Mouse (Mus musculus) cerebellum, postnatal 14 days (tissue): ENCODE data around the gene Gns.
"Not testable (repeated sequence)": the region's sequence is repeated elsewhere in the genome, so short reads cannot be mapped to it uniquely, and the experiment has no call there.

Source experiments
- DNase-seq, 2 experiments: peaks; one replicate each; pipeline ENCODE4 v3.0.0; 2021; ENCODE audit warnings: mixed read lengths in 2 of 2

The Gns gene

DNA sequence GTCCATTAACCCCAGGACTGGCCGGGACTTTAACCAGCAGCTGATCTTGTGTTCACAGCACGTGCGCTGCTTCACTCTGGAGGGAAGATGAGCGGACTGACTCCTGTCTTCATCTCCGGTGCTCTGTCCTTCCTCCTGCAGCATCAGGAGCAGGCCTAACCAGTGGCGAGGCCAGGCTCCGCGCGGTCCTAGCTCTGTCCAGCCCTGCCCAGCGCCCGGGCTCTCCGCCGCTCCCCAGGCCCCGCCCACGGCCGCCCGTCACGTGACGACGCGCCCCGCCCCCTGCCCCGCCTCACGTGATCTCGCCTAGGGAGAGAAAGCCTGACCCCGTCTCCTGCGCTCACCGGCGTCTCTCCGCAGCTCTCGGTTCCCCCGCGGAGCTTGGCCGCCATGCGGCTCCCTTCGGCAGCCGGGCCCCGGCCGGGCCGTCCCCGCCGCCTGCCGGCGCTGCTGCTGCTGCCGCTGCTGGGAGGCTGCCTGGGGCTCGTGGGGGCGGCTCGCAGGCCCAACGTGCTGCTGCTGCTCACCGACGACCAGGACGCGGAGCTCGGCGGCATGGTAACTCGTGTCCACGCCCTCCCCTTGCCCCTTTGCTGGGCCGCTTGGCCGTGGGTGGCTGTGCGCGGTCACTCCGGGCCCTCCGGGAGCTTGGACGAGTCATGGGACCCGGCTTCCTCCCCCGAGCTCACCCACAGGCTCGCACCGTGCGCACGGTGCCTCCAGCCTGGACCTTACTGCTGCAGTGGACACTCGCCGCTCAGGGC, at the start of gene Gns:
Gns (plus strand) TSS at position 290 of the 764 bp plus-strand sequence.
- DNase-seq, result peak; percentile 95 to 97

DNA sequence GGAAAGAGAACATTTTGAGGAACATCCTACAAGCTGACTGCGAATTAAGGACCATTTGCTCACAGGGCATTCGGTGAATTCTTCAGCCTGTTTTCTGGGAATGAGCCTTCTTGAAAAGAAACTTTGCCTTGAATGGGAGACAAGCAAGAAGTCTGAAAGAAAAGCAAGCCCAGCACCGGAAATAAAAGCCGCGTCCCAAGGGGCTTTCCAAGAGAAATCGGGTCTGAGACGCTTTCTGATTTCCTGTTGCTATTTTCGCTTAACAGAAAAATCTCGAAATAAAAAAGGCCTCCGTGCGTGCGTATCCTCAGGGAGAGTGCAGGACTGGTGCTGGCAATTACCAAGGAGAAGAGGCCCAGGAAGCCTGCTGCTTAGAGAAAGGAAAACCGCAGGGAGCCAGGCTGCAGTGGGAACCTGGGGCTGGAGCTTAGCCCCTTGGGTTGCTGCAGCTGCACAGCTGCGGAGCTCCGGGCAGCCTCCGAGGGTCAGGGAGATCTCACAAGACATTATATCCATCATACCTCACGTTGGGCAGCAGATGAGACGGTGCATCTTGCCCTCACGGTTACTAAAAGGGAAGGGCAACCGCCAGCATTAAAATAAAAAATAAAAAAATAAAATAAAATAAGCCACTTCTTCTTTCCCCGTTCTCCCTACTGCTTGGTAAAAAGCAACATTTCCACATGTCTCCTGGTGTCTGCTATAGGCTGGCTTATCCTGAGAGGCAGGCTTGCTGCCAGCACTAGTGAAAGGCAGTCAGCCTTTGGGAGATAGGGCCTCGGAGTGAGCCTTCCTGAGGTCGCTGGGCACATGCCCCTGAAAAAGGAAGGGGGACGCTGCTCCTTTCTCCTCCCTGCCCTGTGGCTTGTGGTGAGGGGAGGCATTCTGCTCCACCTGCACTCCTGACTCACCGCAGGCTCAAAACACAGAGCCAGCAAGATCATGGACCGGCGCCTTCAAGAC, 49.3 kb upstream of the Gns start:
- DNase-seq, result no peak

DNA sequence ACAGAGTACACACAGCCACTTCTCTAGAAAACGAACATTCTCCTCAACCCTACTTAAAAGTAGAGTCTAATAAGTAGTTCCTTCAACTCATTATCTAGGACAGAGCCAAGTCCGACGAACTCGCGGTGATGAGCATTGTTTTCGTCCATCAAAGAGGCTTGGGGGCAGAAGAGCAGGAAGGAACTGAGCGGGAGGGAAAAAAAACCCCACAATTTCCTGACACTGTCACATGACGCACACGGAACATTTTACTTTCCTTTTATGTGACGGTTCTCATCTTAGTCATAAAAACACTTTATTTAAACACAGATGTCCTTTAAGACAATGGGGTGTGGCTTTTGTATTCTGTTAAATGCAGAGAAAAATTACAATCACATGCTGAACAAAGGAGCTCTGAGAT, 48.5 kb upstream of the Gns start:
- DNase-seq, result no peak

DNA sequence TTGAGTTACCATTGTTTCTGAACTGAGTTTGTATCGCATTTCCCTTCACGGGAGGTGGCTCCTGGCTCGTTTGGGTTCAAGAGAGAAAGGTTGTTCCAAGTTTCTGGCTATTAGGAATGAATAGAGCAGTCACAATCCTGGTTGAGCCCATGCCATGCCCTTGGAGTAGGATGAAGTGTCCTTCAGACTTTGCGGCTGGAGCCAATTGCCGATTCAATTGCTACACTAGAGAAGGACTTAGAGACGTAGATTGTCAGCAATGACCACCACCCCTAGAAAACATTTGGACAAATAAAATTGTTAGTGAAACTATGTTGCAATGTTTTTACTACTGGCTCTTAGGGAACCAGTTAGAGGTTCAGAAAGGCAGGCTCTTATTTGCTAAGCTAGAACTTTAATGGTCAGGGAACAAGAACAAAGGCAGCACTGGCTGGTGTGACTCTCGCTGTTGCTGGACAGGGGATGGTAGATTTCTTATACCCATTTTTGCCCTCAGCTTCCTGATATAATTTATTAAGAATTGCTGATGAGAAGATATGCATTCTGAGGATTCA, 46.4 kb upstream of the Gns start:
- no peak for DNase-seq

DNA sequence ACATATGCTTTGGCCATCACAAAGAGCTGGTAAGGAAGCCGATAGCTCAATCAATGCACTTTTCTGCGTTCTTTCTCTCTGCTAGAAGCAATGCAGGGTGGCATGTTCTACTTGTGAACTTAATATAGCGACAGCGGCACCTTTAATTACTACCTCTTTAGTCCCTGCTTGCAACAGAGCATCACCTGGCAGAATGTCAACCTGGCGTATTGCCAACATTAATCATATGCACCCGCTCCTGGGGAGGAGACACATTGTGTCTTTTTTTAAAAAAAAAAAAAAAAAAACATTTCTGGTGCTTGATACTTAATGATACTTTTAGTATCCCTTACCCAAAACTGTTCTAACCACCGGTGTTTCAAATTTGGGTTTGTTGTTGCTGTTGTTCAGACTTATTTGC, 41.4 kb upstream of the Gns start:
- peak; percentile 69 to 86 for DNase-seq

DNA sequence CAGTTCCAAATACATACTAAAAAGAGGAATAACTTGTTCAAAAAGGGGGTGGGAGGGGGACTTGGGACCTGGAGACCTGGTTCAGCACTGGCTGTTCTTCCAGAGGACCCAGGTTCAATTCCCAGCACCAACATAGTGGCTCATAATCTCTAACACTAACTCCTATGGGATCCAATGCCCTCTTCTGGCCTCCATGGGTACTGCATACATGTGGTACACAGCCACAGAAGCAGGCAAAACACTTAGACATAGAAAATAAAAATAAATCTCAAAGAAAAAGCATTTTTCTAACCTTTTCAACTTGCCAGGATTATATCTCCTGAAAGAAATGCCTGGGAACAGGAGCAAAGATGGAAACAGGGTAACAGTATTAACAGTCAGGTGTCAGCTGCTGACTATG, 38.7 kb upstream of the Gns start:
- peak in 1 of 2 experiments; percentile 29 for DNase-seq

DNA sequence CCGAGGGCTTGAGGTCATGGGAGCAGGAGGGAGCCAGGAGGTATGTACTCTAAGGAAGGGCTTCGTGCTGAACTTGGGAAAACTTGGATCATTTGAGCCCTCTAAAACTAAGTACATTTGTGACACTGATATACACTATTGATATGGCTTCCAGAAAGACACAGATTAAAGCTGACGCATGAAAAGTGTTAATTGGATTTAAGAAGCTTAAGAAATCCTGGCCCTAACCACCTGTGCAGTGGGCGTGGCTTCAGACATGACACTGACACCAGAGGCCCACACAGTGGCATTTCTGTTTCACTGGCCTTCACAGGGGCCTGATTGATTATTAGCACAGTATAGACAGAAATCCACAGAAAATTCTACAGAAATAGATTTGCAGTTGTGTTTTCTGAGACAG, 35.3 kb upstream of the Gns start:
- no peak for DNase-seq

DNA sequence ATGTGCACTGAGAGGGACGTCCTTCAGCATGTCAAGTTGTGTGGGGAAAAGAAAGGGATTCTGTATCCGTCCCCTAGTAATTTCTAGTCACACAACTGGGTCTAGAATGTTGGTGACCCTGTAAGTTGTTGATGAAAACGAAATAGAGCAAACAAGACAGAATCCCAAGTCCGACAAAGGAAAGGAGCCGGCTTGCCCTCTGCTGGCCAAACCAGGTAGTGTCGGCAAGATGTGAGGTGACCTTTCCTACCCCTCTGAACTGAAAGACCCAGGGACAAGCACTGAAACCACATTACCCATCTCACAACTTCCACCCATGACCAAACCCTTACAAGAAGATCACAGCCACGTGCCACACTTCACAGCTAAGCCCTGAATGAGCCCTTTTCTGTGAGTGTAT, 34.0 kb upstream of the Gns start:
- DNase-seq, result peak; percentile 87 to 90

DNA sequence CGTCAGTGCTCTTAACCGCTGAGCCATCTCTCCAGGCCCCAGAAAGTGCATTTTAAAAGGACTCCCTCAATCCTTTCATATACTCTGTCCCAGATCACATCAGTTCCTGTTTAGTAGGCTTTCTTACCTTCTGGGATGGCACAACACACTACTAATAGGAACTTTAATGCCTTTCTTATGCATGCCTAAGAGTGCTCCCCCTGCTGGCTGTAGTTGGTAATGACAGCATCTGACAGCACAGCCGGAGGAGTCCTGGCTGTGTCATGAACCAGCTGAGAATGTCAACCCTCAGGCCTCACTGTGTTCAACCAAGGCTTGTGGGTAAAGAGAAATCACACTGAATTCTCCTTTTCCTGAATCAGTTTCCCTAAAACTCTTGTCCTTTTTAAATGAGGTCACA, 30.3 kb upstream of the Gns start:
- peak; percentile 73 to 85 for DNase-seq

DNA sequence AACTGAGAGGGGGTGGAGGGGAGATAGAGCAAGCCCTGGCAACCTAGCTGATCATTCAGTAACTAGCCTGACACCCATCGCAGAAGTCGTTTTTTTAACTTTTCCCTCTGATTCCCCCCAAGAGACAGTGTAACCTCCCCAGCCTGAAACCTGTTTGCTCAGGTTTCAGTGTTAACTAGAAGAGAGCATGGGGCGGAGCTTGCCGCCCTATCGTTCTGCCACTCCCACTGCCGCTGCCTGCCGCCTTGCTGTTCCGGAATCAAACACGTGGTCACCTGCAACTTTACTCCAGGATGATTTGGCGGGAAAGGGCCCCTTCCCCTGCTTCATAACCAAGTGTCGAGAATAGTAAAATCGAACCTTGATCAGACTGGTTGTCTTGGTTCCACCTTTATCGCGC, 28.4 kb upstream of the Gns start:
- not testable (repeated sequence) for DNase-seq

DNA sequence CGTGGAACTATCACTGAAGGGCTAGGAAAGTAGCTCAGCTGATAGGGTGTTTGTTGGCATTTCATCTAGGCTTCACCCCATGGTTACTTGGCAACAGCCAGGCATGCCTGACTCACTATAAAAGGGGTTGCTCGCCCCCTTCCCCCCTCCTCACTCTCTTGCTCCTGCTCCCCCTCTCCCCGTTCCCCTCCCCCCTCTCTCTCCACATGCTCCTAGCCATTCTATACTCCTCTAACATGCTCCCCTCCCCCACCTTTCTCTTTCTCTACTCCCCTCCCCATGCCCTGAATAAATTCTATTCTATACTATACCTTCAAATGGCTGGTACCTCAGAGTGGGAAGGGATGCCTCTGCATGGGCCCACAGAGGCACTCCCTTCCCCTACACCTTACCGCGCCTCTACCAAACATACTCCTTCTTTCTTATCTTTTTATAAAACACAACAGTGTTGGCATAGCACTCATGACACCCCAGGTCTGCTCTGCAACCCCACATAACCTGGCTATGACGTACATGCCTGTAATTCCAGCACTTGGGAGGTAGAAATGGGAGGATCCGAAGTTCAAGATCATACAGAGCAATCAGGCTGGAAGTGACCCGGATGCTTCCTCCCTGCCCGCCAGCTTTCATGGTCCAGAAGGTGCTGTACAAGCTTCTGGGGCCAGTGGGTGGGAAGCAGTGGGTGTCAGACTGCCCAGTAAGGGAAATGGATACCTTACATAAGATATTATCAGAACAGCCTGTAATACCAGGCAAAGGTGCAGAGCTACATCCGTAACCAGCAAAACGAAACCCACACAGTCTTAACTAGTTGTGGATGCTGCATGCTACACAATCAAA, 23.9 kb upstream of the Gns start:
- no peak for DNase-seq

DNA sequence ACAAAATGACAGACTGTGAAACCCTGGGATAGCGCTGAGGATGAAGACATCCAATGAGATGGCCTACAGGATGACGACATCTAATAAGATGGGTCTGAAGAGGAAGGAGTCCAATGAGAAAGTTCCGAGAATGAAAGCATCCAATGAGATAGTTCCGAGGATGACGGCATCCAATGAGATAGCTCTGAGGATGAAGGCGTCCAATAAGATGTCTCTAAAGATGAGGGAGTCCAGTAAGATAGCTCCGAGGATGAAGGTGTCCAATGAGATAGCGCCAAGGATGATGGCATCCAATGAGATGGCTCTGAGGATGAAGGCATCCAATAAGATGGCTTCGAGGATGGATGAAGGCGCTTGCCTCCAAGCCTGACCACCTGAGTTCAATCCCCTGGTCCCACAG, 22.6 kb upstream of the Gns start:
- DNase-seq, result no peak

DNA sequence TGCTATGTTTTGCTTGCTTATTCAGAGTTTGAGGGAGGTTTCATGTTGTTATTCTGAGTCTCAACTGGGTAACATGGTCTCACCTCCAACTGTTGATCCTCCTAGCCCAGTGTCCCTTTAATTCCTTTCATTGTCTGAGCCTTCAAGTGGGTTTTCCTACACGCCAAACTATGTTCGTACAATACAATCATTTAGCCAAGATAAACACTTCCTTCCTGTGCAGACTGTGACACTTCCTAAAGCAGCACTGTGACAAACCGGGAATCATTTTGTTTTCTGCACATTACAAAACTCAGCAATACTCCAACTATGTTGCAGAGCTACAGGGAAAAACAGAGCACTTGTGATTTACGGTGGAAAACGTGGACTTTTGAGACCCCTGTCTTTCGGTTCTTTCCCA, 21.0 kb upstream of the Gns start:
- DNase-seq, result no peak

DNA sequence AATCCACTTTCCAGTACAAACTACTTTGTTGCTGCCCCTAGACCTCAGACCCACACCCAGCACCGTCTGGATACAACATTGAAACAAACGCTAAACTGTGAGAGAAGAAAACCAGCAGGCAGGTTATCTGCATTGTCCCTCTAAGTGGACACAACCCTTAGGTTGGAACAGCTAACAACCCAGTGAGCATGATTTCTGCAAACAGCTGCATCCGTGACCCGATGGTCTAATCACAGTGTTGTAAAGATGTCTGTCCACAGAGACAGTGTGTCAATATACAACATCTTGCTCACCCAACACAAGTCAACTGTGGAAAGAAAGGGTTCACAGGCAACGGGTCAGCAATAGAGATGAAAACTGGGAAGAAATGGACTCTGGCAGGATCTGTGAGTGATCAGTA, 15.6 kb upstream of the Gns start:
- no peak for DNase-seq

DNA sequence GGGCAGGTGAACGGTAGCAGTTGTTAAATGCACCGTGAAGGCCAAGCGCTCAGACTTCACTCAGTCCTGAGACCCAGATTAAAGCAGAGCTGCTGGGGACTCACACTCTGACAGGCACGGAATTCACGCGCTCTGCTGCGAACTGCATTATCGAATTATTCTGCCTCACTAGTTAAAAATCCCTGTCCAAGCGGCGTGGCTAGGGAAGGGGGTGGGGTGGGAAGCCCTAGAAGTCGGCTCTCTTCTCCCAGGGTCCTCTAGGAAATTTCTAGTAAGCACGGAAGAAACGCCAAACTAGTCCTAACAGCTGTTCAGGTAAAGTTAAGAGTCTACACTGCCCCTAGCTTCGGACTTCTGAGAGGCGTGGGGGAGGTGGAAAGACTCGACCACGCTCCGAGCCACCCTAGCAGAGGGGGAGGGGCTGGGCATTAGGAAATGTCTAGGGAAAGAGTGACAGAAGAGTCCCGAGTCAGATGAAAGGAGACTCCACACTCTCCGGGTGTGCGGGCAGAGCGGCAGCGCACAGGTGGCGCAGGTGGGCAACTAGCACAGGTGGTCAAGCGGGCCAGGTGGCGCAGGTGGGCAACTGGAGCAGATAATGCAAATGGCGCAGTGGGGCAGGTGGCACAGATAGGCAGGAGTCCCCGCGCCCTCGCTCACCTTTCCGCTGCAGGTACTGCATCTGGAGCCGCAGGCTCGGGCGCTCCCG, 14.4 kb upstream of the Gns start:
- peak; percentile 47 to 54 for DNase-seq

DNA sequence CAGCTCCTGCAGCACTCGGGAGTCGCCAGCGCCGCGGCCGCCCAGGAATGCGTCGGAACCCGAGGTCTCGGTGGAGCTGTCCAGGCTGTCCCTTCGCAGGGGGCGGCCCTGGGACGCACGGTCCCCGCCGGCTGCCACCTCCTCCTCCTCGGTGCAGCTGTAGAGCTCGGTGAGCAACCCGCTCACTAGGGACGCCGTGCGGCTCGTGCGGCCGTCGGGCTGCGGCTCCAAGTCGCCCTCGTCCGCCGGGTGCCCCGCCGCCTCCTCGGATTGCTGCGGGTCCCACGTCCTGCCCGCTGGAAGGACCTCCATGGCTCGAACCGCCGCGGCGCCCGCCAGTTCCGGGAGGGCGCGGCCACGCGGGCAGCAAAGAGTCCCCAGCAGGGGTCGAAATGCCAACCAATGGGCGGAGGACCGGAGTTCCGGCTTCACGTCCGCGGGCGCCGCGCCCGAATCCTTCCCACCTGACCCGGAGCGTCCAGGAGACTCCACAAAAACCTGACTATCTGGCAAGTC, 13.8 kb upstream of the Gns start, which contains the start of gene Tbc1d30:
Tbc1d30 (minus strand) TSS at position 213 of the 516 bp plus-strand sequence.
- DNase-seq, result peak; percentile 76 to 86

DNA sequence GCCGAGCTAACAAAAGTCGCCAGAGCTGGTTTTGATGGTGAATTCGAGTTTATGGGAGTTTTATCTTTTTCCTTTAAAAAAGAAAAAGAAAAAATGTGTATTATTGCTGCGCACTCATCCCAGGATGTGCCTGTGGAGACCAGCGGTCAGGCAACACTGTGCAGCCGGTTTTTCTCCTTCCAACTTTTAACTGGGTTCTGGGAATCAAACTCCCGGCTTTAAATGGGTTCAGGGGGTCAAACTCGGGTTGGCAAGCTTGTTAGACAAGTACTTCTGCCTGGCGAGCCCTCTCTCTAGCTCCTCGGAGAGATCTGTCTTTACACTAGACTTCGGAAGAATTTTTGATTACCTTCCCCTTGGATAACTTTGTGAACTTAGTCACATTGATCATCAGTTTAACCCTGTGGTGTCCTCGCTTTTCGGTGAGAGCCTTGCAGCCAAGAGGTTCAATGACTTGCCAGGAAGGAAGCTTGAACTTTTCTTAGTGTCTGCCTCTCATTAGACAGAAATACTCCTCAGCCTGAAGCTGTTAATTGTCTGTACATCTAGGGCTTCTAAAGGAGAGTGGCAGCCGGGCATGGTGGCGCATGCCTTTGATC, 13.1 kb upstream of the Gns start:
- no peak for DNase-seq

DNA sequence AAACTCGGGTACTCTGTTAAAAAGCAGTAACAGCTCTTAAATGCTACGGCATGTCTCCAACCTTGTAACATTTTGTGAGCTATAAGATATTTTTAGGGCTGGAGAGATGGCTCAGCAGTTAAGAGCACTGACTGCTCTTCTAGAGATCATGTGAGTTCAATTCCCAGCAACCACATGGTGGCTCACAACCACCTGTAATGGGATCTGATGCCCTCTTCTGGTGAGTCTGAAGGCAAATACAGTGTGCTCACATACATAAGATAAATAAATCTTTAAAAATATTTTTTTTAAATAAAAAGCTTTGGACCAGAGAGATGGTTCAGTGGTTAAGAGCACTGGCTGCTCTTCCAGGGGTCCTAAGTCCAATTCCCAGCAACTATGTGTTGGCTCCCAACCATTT, 4.5 kb upstream of the Gns start:
- DNase-seq, result no peak

DNA sequence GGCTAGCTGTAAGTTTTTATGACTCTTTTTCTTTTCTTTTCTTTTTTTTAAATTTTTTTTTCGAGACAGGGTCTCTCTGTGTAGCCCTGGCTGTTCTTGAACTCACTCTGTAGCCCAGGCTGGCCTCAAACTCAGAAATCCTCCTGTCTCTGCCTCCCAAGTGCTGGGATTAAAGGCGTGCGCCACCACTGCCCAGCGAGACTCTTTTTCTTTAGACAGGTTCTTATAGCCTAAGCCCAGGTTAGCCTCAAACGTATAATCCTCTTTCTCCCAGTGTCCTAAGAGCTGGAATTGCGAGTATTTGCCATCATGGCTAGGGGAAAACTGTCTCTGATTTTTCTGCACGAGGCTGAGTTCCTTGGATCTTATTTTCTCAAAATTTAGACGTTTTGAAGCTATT, 1.7 kb upstream of the Gns start:
- no peak for DNase-seq

DNA sequence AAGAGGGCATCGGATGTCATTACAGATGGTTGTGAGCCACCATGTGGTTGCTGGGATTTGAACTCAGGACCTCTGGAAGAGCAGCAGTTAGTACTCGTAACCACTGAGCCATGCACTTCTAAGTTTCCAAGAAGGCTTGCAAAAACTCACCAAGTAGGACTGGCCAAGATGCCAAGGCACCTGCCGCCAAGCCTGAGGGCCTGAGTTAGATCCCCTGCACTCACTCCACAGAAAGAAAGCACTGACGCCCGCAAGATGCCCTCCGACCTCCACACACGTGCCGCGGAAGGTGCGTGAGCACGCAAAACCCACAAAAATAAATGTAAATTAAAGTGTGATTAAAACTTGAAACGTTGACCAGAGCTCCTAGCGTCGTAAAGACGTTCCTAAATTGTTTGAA, 584 bp upstream of the Gns start:
- DNase-seq, result peak in 1 of 2 experiments; percentile 23

DNA sequence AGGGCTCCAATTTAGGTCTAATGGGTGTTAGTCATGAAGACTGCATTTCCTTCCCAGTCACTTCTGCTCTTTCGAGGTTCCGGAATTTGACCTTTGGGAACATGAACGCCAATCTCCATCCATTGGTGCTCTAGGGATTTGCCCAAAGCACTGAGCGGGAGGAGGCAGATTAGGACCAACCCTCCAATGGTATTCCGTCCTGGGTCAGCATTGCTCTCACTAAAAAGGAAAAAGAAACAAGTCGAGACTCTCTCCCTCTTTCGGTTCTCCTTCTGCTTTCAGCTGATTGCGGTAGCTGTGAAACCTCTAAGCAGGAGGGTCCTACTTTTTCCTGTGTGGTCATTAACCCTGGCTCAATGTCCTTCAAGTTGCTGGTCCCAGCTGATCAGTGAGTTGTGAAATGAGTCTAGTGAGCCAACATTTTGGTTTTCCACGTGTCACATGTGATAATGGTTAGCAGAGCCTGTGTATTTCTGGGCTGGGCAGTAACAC, 937 bp downstream of the Gns start:
- no peak for DNase-seq
